Mouse (Mus musculus): ENCODE data around the gene Abi3bp.

DNA sequence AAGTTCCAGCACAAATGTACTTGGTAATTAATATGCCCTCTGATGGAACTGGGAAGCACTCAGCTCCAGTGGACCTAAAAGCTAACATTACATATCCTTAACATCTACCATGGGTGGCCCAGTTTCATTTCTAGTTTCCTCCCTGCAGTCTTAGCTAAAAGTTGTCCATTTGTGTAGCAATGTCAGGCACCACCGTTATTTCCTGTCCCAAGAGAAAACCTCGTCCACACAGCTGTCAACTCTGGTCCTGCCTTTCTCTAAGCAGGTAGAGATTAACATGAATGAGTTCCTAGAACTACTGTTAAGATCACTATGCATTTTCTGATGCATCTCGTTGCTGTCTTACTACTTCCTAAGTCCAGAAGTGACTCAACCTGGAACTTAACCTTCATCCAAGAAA lies 237.9 kb downstream of the Abi3bp start:
- TF ChIP-seq CTCF (IDR thresholded peaks at IDR 0.05; ENCODE audit: low read depth, low read length) (no peak), POLR2A (IDR thresholded peaks at IDR 0.05; ENCODE audit: insufficient read depth, low read length) (no peak), EP300 (IDR thresholded peaks at IDR 0.05; ENCODE audit: insufficient read depth, low read depth, low read length) (no peak)
